Mouse (Mus musculus): ENCODE data around the gene Gfer.
"Not testable (repeated sequence)": the region's sequence is repeated elsewhere in the genome, so short reads cannot be mapped to it uniquely, and the experiment has no call there.

Gene Gfer

GRCm38 (mm10) chr17:24722220-24722924 lies 26.4 kb upstream of the Gfer start:
- no peak for DNase-seq (ENCODE audit: low spot score)

- not testable (repeated sequence) for DNase-seq (ENCODE audit: low spot score)
These were observed 25.5 kb upstream of the Gfer start for GRCm38 (mm10) chr17:24721383-24721955.

GRCm38 (mm10) chr17:24720616-24721015 lies 24.7 kb upstream of the Gfer start:
- DNase-seq (ENCODE audit: low spot score) = not testable (repeated sequence)

- DNase-seq (ENCODE audit: low spot score) = peak; percentile 93
These were observed 23.7 kb upstream of the Gfer start for GRCm38 (mm10) chr17:24719494-24720222.

- not testable (repeated sequence) for DNase-seq (ENCODE audit: low spot score)
These were observed 23.0 kb upstream of the Gfer start for GRCm38 (mm10) chr17:24718938-24719337.

- no peak for DNase-seq (ENCODE audit: low spot score)
These were observed 22.0 kb upstream of the Gfer start, which contains the start of the genes Rnf151 and Rps2 for GRCm38 (mm10) chr17:24717943-24718342. TSS of gene Rnf151 (minus strand) at chr17:24718063. TSS of gene Rps2 (plus strand) at chr17:24718116.

- DNase-seq (ENCODE audit: low spot score) = no peak
These were observed 20.3 kb upstream of the Gfer start for GRCm38 (mm10) chr17:24716166-24716682.

- DNase-seq (ENCODE audit: low spot score) = no peak
These were observed 19.6 kb upstream of the Gfer start for GRCm38 (mm10) chr17:24715556-24715955.

- DNase-seq (ENCODE audit: low spot score) = no peak
These were observed 12.7 kb upstream of the Gfer start for GRCm38 (mm10) chr17:24708646-24709045.

- DNase-seq (ENCODE audit: low spot score) = no peak
These were observed 12.0 kb upstream of the Gfer start for GRCm38 (mm10) chr17:24707801-24708425.

- peak; percentile 92 for DNase-seq (ENCODE audit: low spot score)
These were observed 11.2 kb upstream of the Gfer start, which contains the start of gene Tbl3 for GRCm38 (mm10) chr17:24706982-24707800. TSS of gene Tbl3 (minus strand) at chr17:24707660.

- DNase-seq (ENCODE audit: low spot score) = no peak
These were observed 9.9 kb upstream of the Gfer start for GRCm38 (mm10) chr17:24705821-24706220.

- DNase-seq (ENCODE audit: low spot score) = no peak
These were observed 5.3 kb upstream of the Gfer start for GRCm38 (mm10) chr17:24701251-24701650.

GRCm38 (mm10) chr17:24699473-24699872 lies 3.5 kb upstream of the Gfer start:
- DNase-seq (ENCODE audit: low spot score) = no peak

GRCm38 (mm10) chr17:24698715-24699114 lies 2.8 kb upstream of the Gfer start:
- DNase-seq (ENCODE audit: low spot score) = no peak

- DNase-seq (ENCODE audit: low spot score) = no peak
These were observed 2.0 kb upstream of the Gfer start for GRCm38 (mm10) chr17:24697985-24698384.

GRCm38 (mm10) chr17:24695326-24696010 lies 488 bp downstream of the Gfer start:
- DNase-seq (ENCODE audit: low spot score) = no peak

- DNase-seq (ENCODE audit: low spot score) = no peak
These were observed 3.6 kb downstream of the Gfer start for GRCm38 (mm10) chr17:24692385-24692784.

GRCm38 (mm10) chr17:24689251-24690081 lies 6.5 kb downstream of the Gfer start, which contains the start of gene Syngr3:
TSS of gene Syngr3 (minus strand) at chr17:24689955.
- no peak for DNase-seq (ENCODE audit: low spot score)

GRCm38 (mm10) chr17:24687599-24687998 lies 8.4 kb downstream of the Gfer start:
- DNase-seq (ENCODE audit: low spot score) = no peak
